Mouse (Mus musculus) kidney, adult 8-10 months (tissue): Measurements from ENCODE around the gene Diras1.

Source experiments
- DNase-seq, 2 experiments: peaks; one replicate each; pipeline ENCODE4 v3.0.0; 2022

Gene Diras1

GRCm38 (mm10) chr10:81027331-81027730, 1.9 kb upstream of the Diras1 start:
- DNase-seq: no peak

- no peak for DNase-seq
These were observed 1.4 kb upstream of the Diras1 start for GRCm38 (mm10) chr10:81026857-81027256.

GRCm38 (mm10) chr10:81025047-81025621, 328 bp downstream of the Diras1 start:
- no peak for DNase-seq

- no peak for DNase-seq
These were observed 1.0 kb downstream of the Diras1 start for GRCm38 (mm10) chr10:81024346-81024937.

- DNase-seq: no peak
These were observed 2.7 kb downstream of the Diras1 start for GRCm38 (mm10) chr10:81022744-81023143.

GRCm38 (mm10) chr10:81021547-81022110, 3.8 kb downstream of the Diras1 start:
- DNase-seq: no peak

DNA sequence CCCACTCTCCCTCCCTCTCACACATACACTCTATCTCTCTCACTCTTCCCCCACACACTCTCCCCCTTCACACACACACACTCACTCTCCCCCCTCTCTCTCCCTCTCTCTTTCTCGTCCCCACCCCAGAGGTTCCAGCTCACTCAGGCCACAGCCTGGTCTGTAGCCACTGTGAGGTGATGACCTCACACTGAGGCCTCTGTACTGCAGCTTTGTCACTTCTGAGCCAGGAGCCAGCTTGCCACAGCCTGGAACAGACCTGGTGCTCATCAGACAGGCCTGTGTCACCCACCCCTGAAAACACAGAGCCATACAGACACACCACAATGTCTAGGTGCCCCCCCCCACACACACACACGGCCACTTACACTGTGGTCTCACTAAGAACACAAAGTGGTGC, 5.3 kb downstream of the Diras1 start:
- DNase-seq: no peak

DNA sequence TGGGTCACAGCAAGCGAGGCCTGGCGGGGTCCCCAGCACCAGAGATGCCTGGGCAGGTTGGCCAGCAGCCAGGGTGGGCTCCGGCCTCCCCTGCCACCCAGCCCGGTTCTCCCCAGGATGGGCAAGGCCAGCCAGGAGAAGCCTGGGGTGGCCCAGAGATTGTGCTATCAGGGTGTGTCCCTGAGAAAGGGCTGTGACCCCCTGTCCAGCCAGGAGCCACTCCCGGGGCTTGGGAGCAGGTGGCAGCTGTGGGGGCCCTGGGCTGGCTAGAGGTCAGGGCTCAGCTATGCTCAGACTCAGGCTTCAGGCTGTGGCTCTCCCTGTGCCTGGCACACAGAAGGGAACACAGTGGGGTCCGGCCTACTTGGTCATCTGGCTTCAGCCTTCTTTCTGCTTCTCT, 5.8 kb downstream of the Diras1 start:
- no peak for DNase-seq

DNA sequence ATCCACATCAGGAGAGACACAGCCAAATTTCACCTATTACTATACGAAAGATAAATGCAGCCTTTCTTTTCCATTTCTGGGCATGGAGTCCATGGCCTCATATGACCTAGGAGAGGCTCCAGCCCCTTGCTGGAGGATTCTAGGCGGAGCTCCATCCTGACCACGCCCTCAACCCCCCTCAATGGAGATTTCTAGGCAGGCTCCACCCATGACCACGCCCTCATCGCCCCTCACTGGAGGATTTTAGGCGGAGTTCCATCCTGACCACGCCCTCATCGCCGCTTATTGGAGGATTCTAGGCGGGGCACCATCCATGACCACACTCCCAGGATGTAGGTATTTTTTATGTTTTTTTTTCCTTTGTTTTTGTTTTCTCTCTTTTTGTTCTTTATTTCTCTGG, 7.1 kb downstream of the Diras1 start:
- DNase-seq: no peak

- DNase-seq: peak; percentile 37 to 72
These were observed 8.8 kb downstream of the Diras1 start for GRCm38 (mm10) chr10:81016645-81017044.

GRCm38 (mm10) chr10:81015666-81016065, 9.8 kb downstream of the Diras1 start:
- no peak for DNase-seq

- DNase-seq: peak; percentile 95
These were observed 10.8 kb downstream of the Diras1 start, which contains the start of gene Gng7 for GRCm38 (mm10) chr10:81014393-81015384. Gene Gng7 (minus strand): TSS chr10:81014945.

DNA sequence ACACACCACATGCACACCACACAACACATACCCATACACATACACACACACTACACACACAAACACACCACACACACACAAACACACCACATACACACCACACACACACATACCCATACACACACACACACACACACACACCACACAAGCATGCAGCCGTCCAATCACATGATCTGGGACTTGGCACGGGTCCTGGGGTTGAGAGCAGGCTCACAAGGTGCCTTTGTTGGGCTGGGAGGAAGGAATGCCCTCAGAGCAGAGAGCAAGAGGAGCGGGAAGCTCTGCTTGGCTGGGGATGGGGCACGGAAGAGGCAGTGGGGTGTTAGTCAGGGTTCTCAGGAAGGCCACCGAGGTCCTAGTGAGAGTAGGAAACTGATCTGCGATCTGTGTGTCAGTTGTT, 14.6 kb downstream of the Diras1 start:
- DNase-seq: peak in 1 of 2 experiments; percentile 26

GRCm38 (mm10) chr10:81007240-81007639, 18.2 kb downstream of the Diras1 start:
- DNase-seq: no peak

GRCm38 (mm10) chr10:81006005-81006677, 19.3 kb downstream of the Diras1 start:
- DNase-seq: no peak

DNA sequence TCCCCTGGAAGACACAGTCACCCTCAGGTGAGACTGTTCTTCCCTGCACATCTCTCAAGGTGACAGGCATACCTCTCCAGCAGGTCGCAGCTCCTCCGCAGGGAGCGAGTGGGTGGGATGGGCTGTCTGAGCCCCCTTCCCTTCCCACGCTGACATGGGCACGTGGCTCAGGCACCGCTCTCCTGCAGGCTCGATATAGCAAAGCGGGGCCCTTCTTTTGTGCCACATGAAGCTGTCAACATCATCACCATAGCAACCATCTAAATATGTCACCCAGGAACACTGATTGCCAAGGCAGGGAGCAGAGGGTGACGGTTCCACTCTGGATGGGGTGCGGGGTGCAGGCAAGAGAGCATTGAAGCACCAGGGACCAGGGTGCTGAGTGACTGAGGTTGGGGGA, 24.3 kb downstream of the Diras1 start:
- DNase-seq: no peak

DNA sequence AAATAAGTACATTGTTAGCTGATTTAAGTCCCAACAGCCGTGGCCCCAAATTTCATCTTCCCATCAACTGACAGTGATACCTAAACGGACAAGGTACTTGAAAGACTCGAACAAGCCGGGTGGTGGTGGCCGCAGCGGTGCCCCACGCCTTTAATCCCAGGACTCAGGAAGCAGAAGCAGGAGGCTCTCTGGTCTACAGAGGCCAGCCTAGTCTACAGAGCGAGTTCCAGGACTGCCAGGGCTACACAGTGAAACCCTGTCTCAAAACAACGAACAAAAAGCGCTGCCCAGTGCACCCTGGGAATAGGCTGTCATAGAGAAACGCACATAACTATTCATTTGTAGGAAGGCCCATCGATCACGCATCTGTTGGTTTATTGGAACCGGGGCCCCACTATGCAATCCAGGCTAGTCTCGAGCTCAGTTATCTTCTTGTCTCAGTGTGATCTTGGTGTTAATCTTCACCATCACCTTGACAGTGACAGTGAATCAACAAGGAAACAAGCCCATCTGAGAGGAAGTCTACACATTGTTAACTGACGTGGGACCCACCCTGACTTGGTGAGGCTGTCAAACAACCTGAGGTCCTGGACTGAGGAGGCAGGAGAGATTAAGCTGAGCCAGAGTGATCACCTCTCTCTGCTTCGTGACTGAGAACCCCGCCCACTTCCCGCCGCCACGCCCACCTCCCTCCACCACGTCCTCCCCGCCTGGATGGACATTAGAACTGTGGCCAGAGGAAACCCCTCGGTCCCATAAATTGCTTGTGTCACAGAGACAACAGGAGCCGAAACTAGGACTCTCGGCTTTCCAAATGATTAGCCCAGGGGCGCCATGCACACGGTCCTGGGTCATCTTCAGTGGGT, 25.0 kb downstream of the Diras1 start:
- DNase-seq: no peak

DNA sequence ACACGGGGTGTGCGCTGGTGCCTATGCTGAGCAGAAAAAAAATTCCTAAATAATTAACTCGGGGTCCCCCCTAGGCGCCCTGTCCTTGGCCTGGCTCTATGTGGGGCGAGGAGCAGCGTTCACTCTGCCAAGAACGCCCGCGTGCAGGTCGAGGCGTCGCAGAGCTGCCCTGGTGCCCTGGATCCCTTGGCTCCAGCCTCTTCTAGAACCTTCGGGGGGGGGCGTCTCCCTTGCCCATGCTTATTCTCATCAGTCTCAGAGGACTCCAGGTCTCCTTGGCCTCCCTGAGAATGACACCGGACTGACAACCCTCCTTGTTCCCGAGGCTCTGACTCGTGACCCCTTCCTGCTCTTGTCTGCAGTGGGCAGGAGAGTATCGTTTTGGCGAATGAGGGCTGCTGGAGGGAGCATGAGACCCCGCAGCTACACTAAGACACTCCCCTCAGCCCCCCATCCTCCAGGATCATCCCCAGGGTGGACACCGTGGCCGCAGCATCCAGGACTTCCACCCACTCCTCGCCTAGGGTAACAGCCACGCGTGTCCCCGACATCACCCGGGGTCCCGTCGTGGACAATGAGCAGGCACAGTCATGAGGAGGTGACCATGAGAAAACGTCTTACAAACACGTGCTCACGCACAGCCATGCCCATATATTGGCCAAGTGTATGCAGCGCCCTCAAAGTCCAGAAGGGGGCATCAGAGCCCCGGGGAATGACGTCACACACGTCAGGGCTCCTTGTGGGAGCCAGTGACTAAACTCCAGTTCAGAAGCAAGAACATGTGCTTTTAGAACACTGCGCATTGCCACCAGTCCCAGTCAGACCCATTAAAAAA, 25.9 kb downstream of the Diras1 start:
- peak; percentile 74 to 90 for DNase-seq

DNA sequence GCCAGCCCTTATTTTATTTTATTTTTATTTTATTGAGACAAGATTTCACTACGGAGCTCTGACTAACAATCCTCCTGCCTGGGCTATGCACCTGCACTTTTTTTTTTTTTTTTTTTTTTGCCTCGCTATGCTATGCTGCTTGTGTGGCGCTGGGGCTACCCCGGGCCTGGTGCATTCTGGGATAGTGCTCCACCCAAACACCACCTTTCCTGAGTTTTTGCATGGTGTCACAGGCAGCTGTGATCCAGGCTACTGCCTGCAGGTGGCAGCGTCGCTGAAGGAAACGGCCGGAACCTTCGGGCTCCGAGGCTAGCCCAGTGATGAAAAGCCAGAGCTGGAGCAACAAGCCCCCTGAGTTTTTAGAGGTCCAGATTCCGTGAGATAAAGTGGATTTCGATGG, 26.7 kb downstream of the Diras1 start:
- peak in 1 of 2 experiments; percentile 53 for DNase-seq

DNA sequence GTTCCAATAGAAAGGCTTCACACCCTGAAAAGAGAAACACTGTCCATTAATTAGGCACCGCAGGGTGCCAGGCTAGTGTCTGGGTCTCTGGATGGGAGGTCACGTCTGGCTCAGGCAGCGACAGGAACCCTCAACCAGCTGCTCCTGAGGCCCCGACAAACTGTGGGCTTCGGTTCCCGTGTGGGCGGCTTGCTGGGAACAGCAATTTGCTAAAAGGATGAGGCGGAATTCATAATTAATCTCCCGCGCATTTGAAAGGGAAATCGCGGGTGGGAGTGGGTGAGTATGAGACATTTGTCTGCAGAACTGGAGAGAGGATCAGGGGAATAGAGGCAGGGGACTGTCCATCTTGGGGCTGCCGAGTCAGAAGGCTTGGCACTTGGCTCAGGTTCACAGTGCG, 27.4 kb downstream of the Diras1 start:
- no peak for DNase-seq

DNA sequence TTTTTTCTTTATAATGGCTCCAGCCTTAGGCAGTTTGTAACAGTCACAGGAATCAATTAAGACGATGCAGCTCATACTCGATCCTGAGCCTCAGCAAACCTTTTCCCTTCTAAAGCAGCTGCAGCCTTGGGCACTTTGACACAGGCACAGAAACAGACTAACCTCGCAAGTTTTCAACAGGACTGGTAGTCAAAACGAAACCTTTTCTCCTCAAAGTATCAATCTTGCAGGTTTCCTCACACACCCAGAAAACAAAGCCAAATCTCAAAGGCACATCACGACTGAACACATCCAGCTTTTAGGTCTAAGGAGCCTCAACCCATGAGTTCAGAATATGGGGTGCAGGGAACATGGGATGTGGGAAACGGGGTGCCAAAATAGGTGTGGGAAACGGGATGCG, 28.1 kb downstream of the Diras1 start:
- DNase-seq: no peak
